Comparison of ENCODE assay signal across 8 mouse cellular contexts in the genomic region with DNA sequence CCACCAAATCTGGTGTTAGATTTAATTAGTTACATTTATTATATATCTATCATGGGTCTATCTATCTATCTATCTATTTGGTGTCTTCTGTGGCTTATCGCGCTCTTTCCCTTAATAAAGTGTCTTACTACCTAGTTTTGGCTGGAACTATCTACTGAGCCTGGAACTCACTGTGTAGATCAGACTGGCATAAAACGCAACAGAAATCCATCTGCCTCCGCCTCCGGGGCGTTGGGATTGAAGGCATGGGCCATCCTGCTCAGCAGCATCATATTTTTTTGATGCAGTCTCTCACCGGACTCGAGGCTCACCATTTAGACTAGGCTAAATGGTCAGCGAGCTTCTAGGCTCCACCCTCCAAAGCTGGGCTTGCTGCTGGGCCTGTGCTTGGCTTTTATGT. TPM values are rescaled to one million over a fixed set of nuclear protein-coding genes. Genes with fewer than 3 reads are reported as not detected.
DNase-seq lines count a peak whose midpoint lies in the region; ATAC-seq and TF ChIP-seq lines count a peak whose summit lies in the region.

No protein-coding gene starts in this region.

- H3K36me3 ChIP-seq in lung, postnatal 0 days (ENCODE audit: insufficient read depth, low read length), result 0 out of 2 replicates have a peak, but pooled peaks cover 6% of the 10 kb centered on the region
- peaks cover 31% of the 10 kb centered on the region for H3K36me3 ChIP-seq in limb, embryonic 10.5 days
- H3K36me3 ChIP-seq in stomach, embryonic 14.5 days (ENCODE audit: control insufficient read depth, insufficient read depth, low read length), result peaks cover 16% of the 10 kb centered on the region

- TF ChIP-seq EP300 in lung, postnatal 0 days (IDR thresholded peaks at IDR 0.05), result no peak

- 64% methylated on average over 9 of the region's 9 CpGs for WGBS in lung, postnatal 0 days
- WGBS in limb, embryonic 10.5 days, result 75% methylated on average over 9 of the region's 9 CpGs
- WGBS in stomach, embryonic 14.5 days, result 66% methylated on average over 9 of the region's 9 CpGs

- DNase-seq in cerebellum, adult 8-10 months, result peak; percentile 20
- no peak for DNase-seq in cerebellum, adult 11 months
- no peak for DNase-seq in lung, postnatal 0 days (ENCODE audit: low spot score)
- DNase-seq in lung, postnatal 25 days (ENCODE audit: low spot score), result no peak
- DNase-seq in limb, embryonic 10.5 days (ENCODE audit: low spot score), result no peak
- DNase-seq in layer of hippocampus, postnatal 25 days (ENCODE audit: extremely low spot score in 1 of 2, low spot score in 1 of 2), result no peak
- DNase-seq in kidney, adult 11 months, result no peak

- peak overlapping the region; percentile 92 for H3K9ac ChIP-seq in lung, postnatal 0 days (replicated peaks; ENCODE audit: low read depth)
- H3K9ac ChIP-seq in stomach, embryonic 14.5 days (replicated peaks; ENCODE audit: low read depth, low read length), result peak overlapping the region; percentile 87

- no peak for TF ChIP-seq CTCF in lung, postnatal 0 days (IDR thresholded peaks at IDR 0.05)

- H3K9me3 ChIP-seq in lung, postnatal 0 days (ENCODE audit: low read length), result no peaks in the 10 kb centered on the region
- no peaks in the 10 kb centered on the region for H3K9me3 ChIP-seq in limb, embryonic 10.5 days (replicated peaks)
- H3K9me3 ChIP-seq in stomach, embryonic 14.5 days (ENCODE audit: control insufficient read depth, low read depth, low read length), result no peaks in the 10 kb centered on the region

- no peaks in the 10 kb centered on the region for H3K27me3 ChIP-seq in lung, postnatal 0 days (replicated peaks; ENCODE audit: insufficient read depth, low read length)
- no peaks in the 10 kb centered on the region for H3K27me3 ChIP-seq in limb, embryonic 10.5 days (ENCODE audit: low read depth, poor library complexity, severe bottlenecking)
- no peaks in the 10 kb centered on the region for H3K27me3 ChIP-seq in stomach, embryonic 14.5 days (ENCODE audit: control insufficient read depth, insufficient read depth, low read length)

- peaks cover 8% of the 10 kb centered on the region; the same call in 1 of the 2 replicates for H3K4me1 ChIP-seq in lung, postnatal 0 days (ENCODE audit: insufficient read depth, low read depth, low read length)
- H3K4me1 ChIP-seq in limb, embryonic 10.5 days, result peaks cover 23% of the 10 kb centered on the region
- H3K4me1 ChIP-seq in stomach, embryonic 14.5 days (ENCODE audit: control insufficient read depth, insufficient read depth, low read length), result peaks cover 12% of the 10 kb centered on the region

- no peak for ATAC-seq in lung, postnatal 0 days
- no peak for ATAC-seq in stomach, embryonic 14.5 days (ENCODE audit: insufficient number of reproducible peaks, insufficient read depth, low FRiP score, low read depth)

- peak overlapping the region; percentile 95 for H3K4me3 ChIP-seq in lung, postnatal 0 days (ENCODE audit: low read depth, low read length)
- H3K4me3 ChIP-seq in limb, embryonic 10.5 days, result peak overlapping the region; percentile 79
- H3K4me3 ChIP-seq in stomach, embryonic 14.5 days (ENCODE audit: low read depth, low read length), result peak overlapping the region; percentile 92

- peak overlapping the region; percentile 98 for H3K4me2 ChIP-seq in lung, postnatal 0 days (replicated peaks; ENCODE audit: low read depth, low read length)
- H3K4me2 ChIP-seq in stomach, embryonic 14.5 days (replicated peaks; ENCODE audit: low read depth, low read length), result peak overlapping the region; percentile 85

- H3K27ac ChIP-seq in lung, postnatal 0 days (ENCODE audit: low read length), result peak overlapping the region; percentile 82; the same call in 1 of the 2 replicates
- peak overlapping the region; percentile 92 for H3K27ac ChIP-seq in limb, embryonic 10.5 days
- H3K27ac ChIP-seq in stomach, embryonic 14.5 days (ENCODE audit: low read length), result peak overlapping the region; percentile 84

RNA-seq across cellular contexts. Expression of a gene that starts 0.7 kb away (rescaled TPM):
- 35.3 and 39.6 TPM in 2 replicates for polyA plus RNA-seq in lung, postnatal 0 days (2015; fragmentation: Nextera tagmentation; extraction: Ambion mirVana)
- polyA plus RNA-seq in limb, embryonic 10.5 days (2016; fragmentation: Nextera tagmentation; extraction: Ambion mirVana), result 73.2 and 73.6 TPM in 2 replicates
- 45.9 and 46.6 TPM in 2 replicates for polyA plus RNA-seq in stomach, embryonic 14.5 days (2014; fragmentation: Nextera tagmentation; extraction: Ambion mirVana)
- total RNA-seq in layer of hippocampus, postnatal 25 days (2021), result 10 to 100 TPM; 84.3 to 89.7 TPM

RNA-seq across cellular contexts. Expression of a gene that starts 15.3 kb away (rescaled TPM):
- polyA plus RNA-seq in lung, postnatal 0 days (2015; fragmentation: Nextera tagmentation; extraction: Ambion mirVana), result 103 and 115 TPM in 2 replicates
- polyA plus RNA-seq in limb, embryonic 10.5 days (2016; fragmentation: Nextera tagmentation; extraction: Ambion mirVana), result 199 and 214 TPM in 2 replicates
- polyA plus RNA-seq in stomach, embryonic 14.5 days (2014; fragmentation: Nextera tagmentation; extraction: Ambion mirVana), result 101 and 104 TPM in 2 replicates
- total RNA-seq in layer of hippocampus, postnatal 25 days (2021), result 100 to 1,000 TPM in 1 of 2 experiments, 10 to 100 TPM in 1; 94.7 to 110 TPM

RNA-seq across cellular contexts. Expression of a gene that starts 24.2 kb away (rescaled TPM):
- polyA plus RNA-seq in lung, postnatal 0 days (2015; fragmentation: Nextera tagmentation; extraction: Ambion mirVana), result 37.0 and 40.5 TPM in 2 replicates
- 38.7 and 39.2 TPM in 2 replicates for polyA plus RNA-seq in limb, embryonic 10.5 days (2016; fragmentation: Nextera tagmentation; extraction: Ambion mirVana)
- 47.7 and 48.1 TPM in 2 replicates for polyA plus RNA-seq in stomach, embryonic 14.5 days (2014; fragmentation: Nextera tagmentation; extraction: Ambion mirVana)
- total RNA-seq in layer of hippocampus, postnatal 25 days (2021), result 10 to 100 TPM; 23.1 to 31.6 TPM

RNA-seq across cellular contexts. Expression of a gene that starts 33.8 kb away (rescaled TPM):
- polyA plus RNA-seq in lung, postnatal 0 days (2015; fragmentation: Nextera tagmentation; extraction: Ambion mirVana), result 25.6 and 26.8 TPM in 2 replicates
- 33.2 and 38.9 TPM in 2 replicates for polyA plus RNA-seq in limb, embryonic 10.5 days (2016; fragmentation: Nextera tagmentation; extraction: Ambion mirVana)
- 39.8 and 43.9 TPM in 2 replicates for polyA plus RNA-seq in stomach, embryonic 14.5 days (2014; fragmentation: Nextera tagmentation; extraction: Ambion mirVana)
- total RNA-seq in layer of hippocampus, postnatal 25 days (2021), result 10 to 100 TPM; 31.3 to 31.4 TPM

RNA-seq across cellular contexts. Expression of a gene that starts 41.5 kb away (rescaled TPM):
- 63.6 and 67.7 TPM in 2 replicates for polyA plus RNA-seq in lung, postnatal 0 days (2015; fragmentation: Nextera tagmentation; extraction: Ambion mirVana)
- 68.4 and 78.9 TPM in 2 replicates for polyA plus RNA-seq in limb, embryonic 10.5 days (2016; fragmentation: Nextera tagmentation; extraction: Ambion mirVana)
- 85.5 and 87.7 TPM in 2 replicates for polyA plus RNA-seq in stomach, embryonic 14.5 days (2014; fragmentation: Nextera tagmentation; extraction: Ambion mirVana)
- total RNA-seq in layer of hippocampus, postnatal 25 days (2021), result 10 to 100 TPM; 34.0 to 37.1 TPM
